Mouse (Mus musculus) C2C12 (cell line): ENCODE results near the gene Esx1. TPM values are rescaled to one million over a fixed set of nuclear protein-coding genes. Genes with fewer than 3 reads are reported as not detected.
A peak's percentile ranks its signal among the peaks of the same experiment; 100 is the strongest.

ENCODE experiments used
- H3K27me3 ChIP-seq: one replicate; pipeline ENCODE4 v1.6.1; 2011; ENCODE audit not compliant: control insufficient read depth, insufficient read depth, insufficient read length
- H3K36me3 ChIP-seq: one replicate; pipeline ENCODE4 v1.6.1; 2011; ENCODE audit not compliant: control insufficient read depth, insufficient read depth
- H3K4me3 ChIP-seq: one replicate; pipeline ENCODE4 v1.5.1; 2011; ENCODE audit warnings: mild to moderate bottlenecking, control low read depth; ENCODE audit not compliant: poor library complexity, insufficient read depth, severe bottlenecking
- H3K79me2 ChIP-seq: one replicate; pipeline ENCODE4 v1.6.1; 2011; ENCODE audit not compliant: control insufficient read depth, insufficient read depth
- H3K79me3 ChIP-seq: one replicate; pipeline ENCODE4 v1.6.1; 2011; ENCODE audit warnings: low read depth, control low read depth
- H3ac ChIP-seq: one replicate; pipeline ENCODE3; 2011; ENCODE audit warnings: low read depth; ENCODE audit not compliant: control insufficient read depth, insufficient read length
- CEBPB ChIP-seq: IDR thresholded peaks from one replicate; pipeline ENCODE4 v1.6.1; 2011; ENCODE audit warnings: low read depth, mild to moderate bottlenecking, control low read depth, moderate library complexity
- CTCF ChIP-seq: IDR thresholded peaks from one replicate; pipeline ENCODE4 v1.5.1; 2011; ENCODE audit not compliant: control insufficient read depth, insufficient read depth, insufficient read length
- FOSL1 ChIP-seq: IDR thresholded peaks from one replicate; pipeline ENCODE4 v1.8.0; 2011; ENCODE audit warnings: mild to moderate bottlenecking, low read length; ENCODE audit not compliant: poor library complexity, insufficient read depth, severe bottlenecking
- MAX ChIP-seq: IDR thresholded peaks from one replicate; pipeline ENCODE4 v1.6.1; 2011; ENCODE audit warnings: mild to moderate bottlenecking, control low read depth
- MYOD1 ChIP-seq: IDR thresholded peaks from one replicate; pipeline ENCODE4 v1.6.1; 2011; ENCODE audit warnings: low read depth; ENCODE audit not compliant: control insufficient read depth, insufficient read length
- MYOG ChIP-seq: IDR thresholded peaks from one replicate; pipeline ENCODE4 v1.6.1; 2011; ENCODE audit not compliant: control insufficient read depth, insufficient read length; ENCODE audit errors: extremely low read depth
- USF1 ChIP-seq: IDR thresholded peaks from one replicate; pipeline ENCODE4 v1.6.1; 2011; ENCODE audit warnings: low read depth, mild to moderate bottlenecking, control low read depth, moderate library complexity
- polyA plus RNA-seq: library from polyadenylated mRNA; unstranded; fragments of >200 nt; fragmentation: generic; extraction: Trizol; gene quantifications from one replicate; pipeline ENCODE4 v1.2.1, GENCODE M21; 2012; ENCODE audit warnings: missing spikeins

Gene Esx1
- polyA plus RNA-seq, 1 experiment = 0.15 TPM

DNA sequence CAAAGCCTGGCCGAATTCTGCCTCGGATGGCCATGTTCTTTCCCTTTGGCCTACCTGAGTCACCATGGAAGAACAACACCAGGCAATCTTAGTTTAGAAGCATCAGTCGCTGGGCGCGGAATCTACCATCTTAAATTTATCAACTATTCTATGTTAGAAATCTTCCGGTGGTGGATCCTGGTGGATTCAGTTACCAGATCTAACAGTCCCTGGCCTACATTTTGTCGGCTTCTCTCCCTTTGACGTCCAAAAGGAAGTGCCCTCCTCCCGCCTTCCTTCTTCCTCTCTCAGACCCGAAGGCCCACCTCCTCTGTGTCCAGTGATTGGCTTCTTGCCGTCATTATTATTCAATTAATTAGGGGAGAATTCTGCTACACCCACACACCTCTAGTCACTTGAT is 27.2 kb upstream of the Esx1 start:
- no peak overlapping the region for H3K4me3 ChIP-seq
- no peaks in the 10 kb centered on the region for H3K36me3 ChIP-seq
- no peak overlapping the region for H3ac ChIP-seq
- no peaks in the 10 kb centered on the region for H3K79me3 ChIP-seq
- H3K79me2 ChIP-seq = no peaks in the 10 kb centered on the region
- H3K27me3 ChIP-seq = no peaks in the 10 kb centered on the region
- TF ChIP-seq FOSL1 (no peak), MYOG (no peak), CTCF (no peak), CEBPB (no peak)

DNA sequence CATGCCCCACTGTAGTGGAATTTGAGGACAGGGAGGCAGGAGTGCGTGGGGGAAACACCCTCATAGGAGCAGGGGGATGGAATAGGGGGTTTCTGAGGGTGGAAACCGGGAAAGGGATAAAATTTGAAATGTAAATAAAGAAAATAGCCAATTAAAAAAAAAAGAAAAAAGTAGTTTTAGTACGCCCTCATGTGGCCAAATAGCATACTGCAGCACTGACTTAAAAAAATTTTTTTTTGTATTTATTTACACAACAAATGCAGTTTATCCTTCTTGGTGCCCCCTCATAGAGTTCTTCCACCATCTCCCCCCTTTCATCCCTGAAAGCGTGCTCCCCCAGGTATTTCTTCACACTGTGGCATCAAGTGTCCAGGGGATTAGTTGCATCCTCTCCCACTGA is 22.8 kb upstream of the Esx1 start:
- no peaks in the 10 kb centered on the region for H3K27me3 ChIP-seq
- H3ac ChIP-seq = no peak overlapping the region
- no peaks in the 10 kb centered on the region for H3K36me3 ChIP-seq
- H3K79me2 ChIP-seq = no peaks in the 10 kb centered on the region
- no peaks in the 10 kb centered on the region for H3K79me3 ChIP-seq
- no peak overlapping the region for H3K4me3 ChIP-seq
- no peak for TF ChIP-seq USF1
- TF ChIP-seq CTCF = no peak
- no peak for TF ChIP-seq MYOD1
- no peak for TF ChIP-seq CEBPB
- no peak for TF ChIP-seq MAX
- TF ChIP-seq MYOG = no peak
- no peak for TF ChIP-seq FOSL1

DNA sequence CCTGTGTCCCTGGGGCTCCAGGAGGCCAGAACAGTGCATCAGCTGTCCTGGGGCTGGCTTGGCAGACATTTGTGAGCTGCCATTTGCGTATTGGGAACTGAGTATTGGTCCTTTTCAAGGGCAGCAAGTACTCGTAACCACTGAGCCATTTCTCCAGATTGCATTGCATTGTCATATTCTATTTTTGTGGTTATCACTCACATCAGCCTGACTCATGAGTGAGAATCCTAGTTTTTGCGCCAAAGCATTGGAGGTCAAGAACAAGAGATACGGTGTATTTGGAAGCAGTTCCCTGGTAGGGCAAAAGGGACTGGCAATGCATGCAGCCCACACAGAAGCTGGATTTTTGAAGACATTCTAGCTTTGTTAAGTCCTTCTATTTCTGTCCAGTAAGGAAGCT is 21.8 kb upstream of the Esx1 start:
- TF ChIP-seq MAX (no peak), MYOD1 (no peak), CEBPB (no peak), FOSL1 (no peak), USF1 (no peak), CTCF (no peak), MYOG (no peak)
- H3K79me2 ChIP-seq = no peaks in the 10 kb centered on the region
- H3K36me3 ChIP-seq = no peaks in the 10 kb centered on the region
- no peak overlapping the region for H3K4me3 ChIP-seq
- H3K79me3 ChIP-seq = no peaks in the 10 kb centered on the region
- H3K27me3 ChIP-seq = no peaks in the 10 kb centered on the region
- no peak overlapping the region for H3ac ChIP-seq

DNA sequence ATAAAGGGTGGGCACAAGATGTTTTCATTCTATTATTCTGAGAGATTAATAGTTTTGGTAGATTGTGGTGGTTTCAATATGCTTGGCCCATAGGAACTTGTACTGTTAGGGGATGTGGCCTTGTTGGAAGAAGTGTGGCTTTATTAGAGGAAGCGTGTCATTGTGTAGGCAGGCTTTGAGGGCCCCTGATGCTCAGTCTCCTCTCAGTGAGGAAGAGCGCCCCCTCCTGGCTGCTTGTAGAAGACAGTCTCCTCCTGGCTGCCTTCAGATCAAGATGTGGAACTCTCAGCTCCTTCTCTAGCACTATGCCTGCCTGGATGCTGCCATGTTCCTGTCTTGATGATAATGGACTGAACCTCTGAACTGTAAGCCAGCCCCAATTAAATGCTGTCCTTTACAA is 20.7 kb upstream of the Esx1 start:
- Histone ChIP-seq H3ac (no peak overlapping the region), H3K79me2 (no peaks in the 10 kb centered on the region), H3K36me3 (no peaks in the 10 kb centered on the region), H3K27me3 (no peaks in the 10 kb centered on the region), H3K4me3 (no peak overlapping the region), H3K79me3 (no peaks in the 10 kb centered on the region)
- TF ChIP-seq MYOG (no peak), MYOD1 (no peak)

DNA sequence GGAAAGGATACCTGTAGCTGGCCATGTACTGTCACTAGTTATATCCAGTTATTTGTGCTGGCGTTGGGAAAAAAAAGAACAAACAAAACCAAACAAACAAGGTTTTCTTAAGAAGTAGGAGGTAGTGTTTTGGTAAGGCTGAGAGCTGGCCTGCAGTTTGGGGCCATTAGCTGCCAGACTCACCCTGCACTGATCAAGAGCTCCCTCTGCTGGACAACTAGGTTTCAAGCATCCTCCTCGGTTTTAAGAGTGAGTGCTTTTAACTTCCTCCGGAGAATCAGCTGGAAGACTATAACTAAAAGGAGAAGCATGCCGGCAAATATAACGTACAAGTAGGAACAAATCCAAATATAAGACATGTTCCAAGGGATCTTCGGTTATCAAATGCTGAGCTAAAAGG is 19.8 kb upstream of the Esx1 start:
- H3ac ChIP-seq = no peak overlapping the region
- no peaks in the 10 kb centered on the region for H3K79me2 ChIP-seq
- no peaks in the 10 kb centered on the region for H3K36me3 ChIP-seq
- TF ChIP-seq CTCF (peak; percentile 29), MYOG (no peak)
- no peaks in the 10 kb centered on the region for H3K79me3 ChIP-seq
- no peak overlapping the region for H3K4me3 ChIP-seq
- H3K27me3 ChIP-seq = no peaks in the 10 kb centered on the region

DNA sequence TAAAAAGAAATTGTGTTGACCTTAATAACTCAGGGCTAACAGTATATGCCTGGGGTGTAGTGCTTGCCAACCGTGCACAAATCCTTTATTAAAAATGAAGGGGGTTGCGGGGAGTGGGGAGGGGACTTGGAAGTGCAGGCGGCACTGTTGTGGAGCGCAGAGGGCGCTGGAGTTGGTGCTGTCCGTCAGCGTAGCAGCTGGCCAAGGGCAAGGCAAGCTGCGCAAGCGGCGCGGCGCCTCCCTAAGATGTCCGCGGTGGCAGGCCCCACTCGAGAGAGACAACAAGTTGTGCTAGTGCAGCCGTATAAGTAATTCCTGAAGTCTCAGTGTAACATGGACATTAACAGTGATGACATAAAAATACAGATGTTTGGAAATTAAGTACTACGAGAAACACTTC is 5.7 kb upstream of the Esx1 start:
- no peaks in the 10 kb centered on the region for H3K79me3 ChIP-seq
- H3K27me3 ChIP-seq = no peaks in the 10 kb centered on the region
- H3K36me3 ChIP-seq = no peaks in the 10 kb centered on the region
- no peaks in the 10 kb centered on the region for H3K79me2 ChIP-seq
- H3ac ChIP-seq = no peak overlapping the region
- H3K4me3 ChIP-seq = no peak overlapping the region
- TF ChIP-seq CEBPB (no peak), USF1 (no peak), FOSL1 (no peak), MAX (no peak), MYOD1 (no peak), MYOG (no peak), CTCF (no peak)
